Mouse (Mus musculus) left cerebral cortex, postnatal 14 days (tissue): ENCODE measurements at regions not wholly inside any gene's neighbourhood (a gene's known extent, or its start where the extent isn't known, plus 50 kb on each side); places are given as distances from the start of the nearest gene placed in this dataset.

ENCODE experiments used
- DNase-seq, 2 experiments: peaks; one replicate each; pipeline ENCODE4 v3.0.0; 2021 to 2022; ENCODE audit warnings: low spot score in 2 of 2, mixed read lengths in 1 of 2
- intact Hi-C: fragments of 180-260 bp; cut with DNase I; formaldehyde crosslinking; loops from one replicate; pipeline ENCODE4 v1.15.1; 2025

DNA sequence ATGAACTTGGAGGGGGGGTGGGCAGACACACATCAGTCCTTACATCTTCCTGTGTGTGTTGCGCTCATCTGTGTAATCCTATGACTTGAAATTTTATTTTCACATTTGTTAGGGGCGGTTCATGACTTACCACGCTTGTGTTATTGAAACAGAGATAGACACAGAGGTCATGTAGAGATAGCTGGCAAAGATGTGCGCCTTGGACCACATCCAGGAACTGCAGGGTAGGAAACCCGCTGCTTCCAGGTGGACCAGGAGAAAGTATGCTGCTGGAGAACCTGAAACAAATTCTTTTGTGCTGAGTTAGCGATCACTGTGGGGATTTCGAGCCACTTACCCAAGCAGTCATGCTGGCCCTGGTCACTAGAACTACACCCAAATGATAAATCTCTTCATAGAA is 89.1 kb downstream of the Kcnj2 start:
- intact Hi-C loops, result no loop called here
- DNase-seq, result no peak

DNA sequence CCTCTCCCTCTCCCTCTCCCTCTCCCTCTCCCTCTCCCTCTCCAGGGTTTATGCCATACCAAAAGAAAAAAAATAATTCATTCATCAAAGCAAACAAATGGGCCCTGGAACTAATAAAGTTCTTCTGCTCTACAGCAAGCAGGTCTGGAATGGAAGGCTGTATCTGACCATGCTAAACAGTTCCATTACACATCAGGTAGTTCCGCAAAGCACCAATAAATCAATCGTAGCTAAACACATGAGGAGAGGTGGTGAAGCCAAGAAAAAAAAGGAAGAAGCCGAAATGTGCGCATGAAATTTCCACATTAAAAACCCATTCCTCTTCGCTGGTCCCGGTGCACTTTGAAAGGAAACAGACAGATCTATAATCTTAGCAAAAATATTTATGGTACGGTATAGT is 89.8 kb downstream of the Kcnj2 start:
- intact Hi-C loops, result no loop called here
- no peak for DNase-seq

DNA sequence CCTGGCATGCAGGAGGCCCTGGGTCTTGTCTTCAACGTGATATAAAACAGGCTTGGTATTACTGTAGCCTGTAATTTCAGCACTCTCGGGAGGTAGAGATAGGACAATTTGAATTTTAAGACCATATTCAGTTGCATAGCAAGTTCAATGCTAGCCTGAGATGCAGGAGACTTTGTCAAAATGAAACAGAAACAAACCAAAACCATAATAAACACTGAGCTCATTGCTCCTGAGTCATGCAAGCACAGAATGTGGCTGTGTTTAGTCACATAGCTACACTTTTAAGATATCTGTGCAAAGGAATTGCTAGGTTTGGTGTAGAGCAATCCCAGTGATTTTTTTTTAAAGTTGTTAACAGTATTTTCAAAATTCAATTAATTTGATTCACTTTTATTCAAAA is 93.3 kb downstream of the Kcnj2 start:
- DNase-seq, result no peak
- intact Hi-C loops, result no loop called here

DNA sequence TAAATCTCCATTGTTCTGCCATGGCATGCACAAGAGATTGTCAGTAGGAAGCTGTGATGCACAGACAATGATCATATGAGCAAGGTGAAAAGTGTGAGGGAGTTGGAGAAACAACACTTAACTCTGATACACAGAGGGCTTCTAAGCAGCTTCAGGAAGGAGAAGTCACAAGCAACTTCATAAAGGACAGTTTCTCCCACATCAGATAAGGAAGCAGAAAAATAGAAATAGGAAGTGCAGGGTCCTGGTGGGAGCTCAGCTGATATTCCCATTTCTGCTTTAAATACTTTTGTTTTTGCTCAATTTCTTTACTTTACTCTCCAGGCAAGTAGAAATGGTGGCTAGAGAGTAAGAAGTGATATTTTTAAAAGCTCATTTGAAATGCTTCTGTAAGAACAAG is 98.9 kb downstream of the Kcnj2 start:
- DNase-seq, result no peak
- intact Hi-C loops, result no loop called here

DNA sequence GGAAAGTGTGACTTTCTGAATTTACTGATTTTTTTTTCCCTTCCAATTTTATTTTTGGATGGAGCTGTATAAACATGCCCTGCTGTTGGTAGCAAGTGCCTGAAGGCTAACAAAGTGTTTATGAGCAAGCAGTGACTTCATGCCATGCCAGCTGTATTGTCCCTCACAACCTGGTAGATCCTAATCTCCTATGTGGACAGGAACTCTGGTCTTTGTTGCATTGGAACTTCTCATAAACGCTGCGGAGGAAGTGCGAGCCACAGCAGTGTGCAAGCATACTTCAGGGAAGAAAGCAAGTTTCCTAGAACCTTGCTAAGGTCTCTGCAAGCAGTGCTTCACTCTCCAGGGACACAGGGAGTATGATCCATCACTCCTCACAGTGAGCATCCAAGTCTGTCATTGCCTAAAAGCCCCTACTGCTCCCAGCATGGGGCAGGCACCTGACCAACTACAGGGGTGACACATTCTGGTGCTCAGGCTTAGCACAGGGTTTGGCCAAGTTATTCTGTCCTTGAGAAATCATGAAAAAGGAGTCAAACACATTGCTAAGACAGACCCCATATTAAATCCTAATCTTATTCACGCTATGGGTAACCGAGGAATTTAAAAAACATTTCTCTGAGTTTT is 104.3 kb downstream of the Kcnj2 start:
- intact Hi-C loops, result no loop called here
- no peak for DNase-seq

DNA sequence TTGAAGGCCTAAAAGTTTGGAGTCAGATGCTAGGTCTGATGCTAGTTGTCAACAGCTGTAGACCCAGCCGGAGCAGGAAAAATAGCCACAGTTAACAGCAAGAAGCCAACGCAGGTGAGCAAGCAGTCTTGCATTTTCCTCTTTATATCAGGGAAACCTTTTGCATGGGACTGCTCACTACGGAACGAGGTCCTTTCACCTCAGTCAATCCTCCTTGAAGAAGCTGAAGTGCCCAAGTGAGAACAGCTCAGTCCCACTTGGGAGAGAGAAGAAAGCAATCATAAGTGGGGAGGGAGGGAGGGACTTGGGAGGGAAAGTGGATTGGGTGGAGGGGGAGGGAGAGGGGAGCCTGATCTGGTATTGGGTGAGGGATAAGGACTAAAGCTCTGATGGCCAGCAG is 107.6 kb downstream of the Kcnj2 start:
- intact Hi-C loops, result no loop called here
- DNase-seq, result no peak

DNA sequence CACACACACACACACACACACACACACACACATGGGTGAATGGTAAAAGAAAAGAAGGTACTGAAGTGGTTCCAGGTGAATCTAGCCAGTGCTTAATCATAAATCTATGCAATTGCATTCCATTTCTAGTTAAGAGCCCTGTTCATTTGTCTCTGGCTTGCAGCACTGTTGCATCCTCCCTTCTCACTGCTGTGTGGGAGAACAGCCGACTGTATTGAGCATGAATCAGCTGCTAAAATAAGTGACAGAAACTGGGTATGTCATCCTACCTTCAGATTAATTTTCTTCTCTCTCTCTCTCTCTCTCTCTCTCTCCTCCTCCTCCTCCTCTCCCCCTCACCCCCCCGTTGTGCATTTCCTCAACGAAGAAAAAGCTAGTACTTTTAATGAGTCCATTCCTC is 109.6 kb downstream of the Kcnj2 start:
- intact Hi-C loops, result no loop called here
- DNase-seq, result peak; percentile 17 to 56

DNA sequence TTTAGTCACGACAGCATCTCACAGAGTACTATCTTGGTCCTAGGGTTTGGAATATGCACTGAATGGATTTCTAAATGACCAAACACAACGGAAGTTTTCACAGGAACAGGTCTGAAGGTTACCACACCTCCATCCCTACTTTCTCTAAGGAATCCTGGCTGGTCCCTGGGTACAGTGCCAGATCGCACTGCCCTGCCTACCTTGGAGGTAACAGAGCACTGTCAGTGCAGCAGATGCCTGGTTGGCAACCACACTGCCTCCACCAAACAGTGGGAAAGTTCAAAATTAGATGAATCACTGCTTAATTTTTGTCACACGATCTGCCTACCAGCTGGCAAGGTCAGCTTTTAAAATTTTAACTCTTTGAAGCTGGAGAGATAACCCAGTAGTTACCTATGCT is 111.6 kb downstream of the Kcnj2 start:
- no peak for DNase-seq
- intact Hi-C loops, result no loop called here

DNA sequence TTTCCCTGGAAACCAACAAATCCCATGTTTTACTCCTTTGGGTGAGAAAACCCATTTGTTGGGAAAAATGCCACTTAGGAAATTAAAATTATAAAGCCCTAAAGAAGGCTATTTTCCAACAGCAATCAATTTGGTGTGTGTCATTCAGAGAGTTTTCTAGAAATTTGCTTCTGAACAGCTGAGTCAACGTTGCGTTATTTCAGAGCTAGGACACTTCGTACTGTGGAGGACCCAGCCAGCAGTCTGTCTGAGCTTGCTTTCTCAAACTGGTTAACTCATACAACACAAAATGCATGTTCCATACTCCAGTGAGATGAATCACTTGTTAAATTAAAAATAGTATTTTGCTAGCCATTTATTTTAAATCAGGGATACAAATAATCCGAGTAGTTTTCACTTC is 131.5 kb downstream of the Kcnj2 start:
- intact Hi-C loops, result no loop called here
- DNase-seq, result peak; percentile 6 to 21

DNA sequence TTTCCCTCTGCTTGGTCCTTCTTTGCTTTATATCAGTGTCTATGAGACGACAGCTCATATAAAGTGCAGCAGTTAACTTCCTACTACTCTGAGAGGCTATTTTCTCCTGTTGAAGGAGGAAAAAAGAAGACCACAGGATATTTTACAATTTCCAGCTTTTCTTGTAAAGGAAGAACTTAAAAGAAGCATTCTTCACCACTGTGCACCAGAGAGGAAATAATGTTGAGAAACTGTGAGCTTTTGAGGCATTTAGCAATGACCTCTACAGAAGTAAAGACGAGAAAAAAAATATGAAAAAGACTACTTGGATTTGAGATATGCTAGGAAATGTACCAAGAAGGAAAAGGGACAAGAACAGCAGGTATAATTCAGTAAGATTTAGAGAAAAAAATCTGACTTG is 134.5 kb downstream of the Kcnj2 start:
- intact Hi-C loops, result no loop called here
- DNase-seq, result no peak

DNA sequence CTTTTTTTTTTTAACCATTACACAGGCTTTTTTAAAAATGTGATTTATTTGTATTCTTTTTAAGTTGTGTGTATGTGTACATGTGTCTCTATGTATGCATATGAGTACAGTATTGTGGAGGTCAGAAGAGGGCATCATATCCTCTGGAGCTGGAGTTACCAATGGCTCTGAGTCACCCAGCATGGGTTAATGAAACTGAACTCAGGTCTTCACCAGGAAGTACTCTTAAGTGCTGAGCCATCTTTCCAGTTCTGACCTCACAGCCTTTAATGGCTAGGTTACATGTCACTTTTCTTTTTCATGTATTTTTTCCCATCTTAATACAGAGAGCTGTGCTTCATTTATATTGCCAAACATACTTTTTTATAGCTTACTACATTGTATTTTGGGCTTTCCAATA is 136.8 kb downstream of the Kcnj2 start:
- intact Hi-C loops, result no loop called here
- no peak for DNase-seq

DNA sequence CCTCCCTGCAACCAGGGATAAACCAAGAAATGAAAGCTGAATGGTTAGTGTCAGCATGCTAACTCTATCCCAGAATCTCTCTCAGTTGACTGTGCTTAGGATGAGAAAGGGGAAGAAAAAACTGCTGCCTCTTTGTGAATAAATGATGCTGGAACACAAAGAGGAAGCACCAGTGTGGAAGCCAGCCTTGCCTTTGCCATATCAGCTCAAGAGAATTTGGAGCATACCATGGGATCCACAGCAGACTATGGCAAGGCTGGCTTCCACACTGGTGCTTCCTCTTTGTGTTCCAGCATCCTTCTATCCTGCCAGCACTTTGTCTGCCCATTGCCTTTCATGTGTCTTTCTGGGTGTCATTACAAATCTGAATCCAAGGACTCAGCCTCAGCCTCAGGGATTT is 144.6 kb downstream of the Kcnj2 start:
- intact Hi-C loops, result no loop called here
- DNase-seq, result no peak

DNA sequence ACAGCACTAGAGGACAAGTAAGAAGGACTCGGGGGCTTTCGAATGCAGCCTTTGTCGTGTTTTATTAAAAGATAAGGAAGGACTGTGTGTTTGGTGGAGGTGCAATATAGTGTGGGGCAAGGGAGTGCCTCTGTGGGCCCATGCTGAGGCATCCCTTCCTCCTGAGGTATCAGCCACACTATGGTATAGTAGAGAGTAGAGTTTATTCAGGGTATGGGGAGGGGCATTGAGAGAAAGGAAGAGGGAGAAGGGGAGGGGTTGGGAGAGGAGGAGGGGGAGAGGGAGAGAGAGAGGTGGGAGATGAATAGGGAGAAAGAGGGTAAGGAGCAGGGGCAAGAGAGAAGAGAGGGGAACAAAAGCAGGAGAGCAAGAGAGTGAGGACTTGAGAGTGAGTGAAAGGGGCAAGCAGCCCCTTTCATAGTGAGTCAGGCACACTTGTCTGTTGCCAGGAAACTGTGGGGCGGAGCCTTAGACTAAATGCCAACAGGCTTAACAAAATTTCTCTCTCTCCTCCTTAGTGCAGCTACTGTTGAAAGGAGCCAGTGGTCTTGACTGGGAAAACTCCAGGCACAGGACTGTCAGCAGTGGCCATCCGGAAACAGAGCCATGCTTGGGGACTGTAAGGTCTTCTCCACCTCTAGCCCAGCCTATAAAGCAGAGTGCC is 146.2 kb downstream of the Kcnj2 start:
- DNase-seq, result peak; percentile 12 to 21

DNA sequence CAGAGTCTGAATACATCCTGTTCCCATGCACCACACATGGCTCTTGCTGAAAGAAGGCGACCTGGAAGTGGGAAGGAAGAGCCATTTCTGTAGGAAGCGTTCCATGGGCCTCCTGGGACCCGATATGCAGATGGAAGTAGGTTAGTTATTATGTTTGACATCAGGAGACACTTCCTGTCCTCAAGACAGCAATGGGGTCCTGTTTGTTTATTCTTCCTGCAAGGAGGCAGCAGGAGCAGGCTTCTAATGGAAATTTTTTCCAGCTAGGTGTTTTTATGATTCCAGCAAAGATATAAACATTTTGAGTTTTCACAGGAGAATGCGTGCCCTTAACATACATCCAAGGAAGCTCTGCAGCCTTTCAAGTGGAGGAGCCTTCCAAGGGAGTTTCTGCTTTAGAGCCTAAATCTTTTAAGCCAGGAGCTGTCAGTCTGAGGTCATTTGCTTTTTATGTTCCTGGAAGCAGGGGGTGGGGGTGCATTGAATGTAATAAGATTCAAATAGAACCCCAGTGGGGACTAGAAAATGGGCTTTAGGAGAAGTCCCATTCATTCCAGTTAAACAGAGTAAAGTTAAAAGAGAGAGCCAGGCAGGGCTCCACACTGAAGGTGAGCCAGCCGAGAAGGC is 146.9 kb downstream of the Kcnj2 start:
- intact Hi-C loops, result no loop called here
- no peak for DNase-seq

More for the DNA sequence above, 146.2 kb downstream of the Kcnj2 start:
- intact Hi-C loops, result no loop called here

DNA sequence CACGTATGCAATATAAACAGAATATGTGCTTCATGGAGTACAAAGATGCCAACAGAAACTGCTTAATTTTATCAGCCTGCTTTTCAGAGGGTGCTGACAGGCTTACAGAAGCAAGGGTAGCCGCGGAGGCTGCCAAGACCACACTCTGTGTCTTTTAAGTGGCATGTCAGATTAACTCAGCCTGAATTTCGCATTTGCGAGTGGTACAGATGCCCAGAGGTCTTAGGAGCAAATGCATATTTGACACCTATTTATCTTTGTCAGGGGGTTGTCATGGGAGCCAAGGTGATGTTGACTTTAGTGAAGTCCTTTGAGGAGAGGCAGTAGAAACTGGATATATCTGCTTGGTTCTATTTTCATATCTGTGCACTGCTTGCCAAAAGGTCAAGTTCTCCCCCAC is 149.0 kb downstream of the Kcnj2 start:
- no peak for DNase-seq

DNA sequence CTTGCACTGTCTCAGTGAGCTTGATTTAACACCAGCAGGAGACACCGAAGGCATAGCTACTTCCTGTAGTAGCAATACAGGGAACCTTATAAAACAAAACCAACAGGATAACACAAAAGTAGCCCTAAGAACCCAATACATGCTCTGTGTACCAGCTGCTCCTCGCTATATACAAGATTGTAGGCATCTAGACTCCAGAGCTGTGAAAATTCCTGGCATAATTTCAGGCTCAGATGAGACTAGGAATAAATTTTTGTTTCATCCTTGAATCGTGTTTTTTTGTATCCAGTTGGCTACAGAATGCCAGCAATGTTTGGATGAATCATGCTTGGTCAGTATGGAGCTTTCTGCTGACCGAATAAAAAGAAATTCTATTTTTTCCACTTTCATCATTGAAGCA is 157.9 kb downstream of the Kcnj2 start:
- peak in 1 of 2 experiments; percentile 43 for DNase-seq
- intact Hi-C loops, result no loop called here

More for the DNA sequence above, 149.0 kb downstream of the Kcnj2 start:
- intact Hi-C loops, result no loop called here

DNA sequence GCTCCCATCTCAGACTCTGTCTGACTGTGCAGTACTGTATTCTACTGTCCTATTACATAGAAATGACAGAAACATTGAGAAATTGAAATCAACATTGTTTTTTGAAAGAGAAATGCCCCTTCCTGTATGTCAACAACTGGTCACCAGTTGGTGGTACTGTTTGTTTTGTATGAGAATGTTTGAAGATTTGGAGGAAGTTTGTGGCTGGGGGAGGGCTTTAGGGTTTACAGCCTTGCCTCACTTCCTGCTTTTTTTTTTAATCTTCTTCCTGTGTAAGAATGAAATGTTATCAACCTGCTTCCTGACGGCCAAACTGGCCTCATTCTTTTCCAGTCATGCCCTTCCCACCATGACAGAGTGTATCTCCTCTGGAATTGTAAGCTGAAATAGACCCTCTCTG is 161.3 kb downstream of the Kcnj2 start:
- intact Hi-C loops, result no loop called here
- no peak for DNase-seq

DNA sequence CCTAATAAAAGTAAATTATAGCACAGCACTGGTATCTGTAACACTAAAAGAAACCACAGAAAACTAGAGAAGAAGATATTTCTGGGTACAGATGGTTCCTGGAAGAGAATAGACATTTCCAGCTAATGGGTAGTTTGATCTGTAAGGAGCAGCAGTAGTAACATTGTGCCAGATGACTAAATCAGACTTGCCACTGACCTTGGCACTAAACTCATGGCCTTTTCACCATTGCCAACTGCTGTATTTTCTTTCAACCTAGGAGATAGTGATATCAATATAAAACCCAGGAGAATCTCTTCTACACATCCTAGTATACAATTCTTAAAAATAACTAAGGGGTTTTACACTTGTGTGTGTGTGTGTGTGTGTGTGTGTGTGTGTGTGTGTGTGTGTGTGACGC is 170.8 kb downstream of the Kcnj2 start:
- DNase-seq, result no peak
- intact Hi-C loops, result no loop called here

DNA sequence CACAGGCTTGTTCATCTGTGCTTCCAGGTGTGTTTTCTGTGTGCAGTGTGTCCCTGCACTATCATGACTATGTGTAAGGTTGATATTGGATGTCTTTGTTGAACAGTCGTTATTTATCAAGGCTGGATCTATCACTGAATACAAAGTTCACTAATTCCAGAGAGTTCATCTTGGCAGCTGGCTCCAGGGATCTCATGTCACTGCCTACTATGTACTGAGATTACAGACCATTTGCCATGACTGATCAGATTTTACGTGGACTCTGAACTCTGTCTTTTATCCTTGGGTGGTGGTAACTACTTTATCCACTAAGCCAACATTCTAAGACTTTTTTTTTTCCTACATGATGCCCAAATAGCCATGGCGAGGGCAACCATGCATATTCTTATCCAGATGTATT is 173.8 kb downstream of the Kcnj2 start:
- no peak for DNase-seq
- intact Hi-C loops, result no loop called here

DNA sequence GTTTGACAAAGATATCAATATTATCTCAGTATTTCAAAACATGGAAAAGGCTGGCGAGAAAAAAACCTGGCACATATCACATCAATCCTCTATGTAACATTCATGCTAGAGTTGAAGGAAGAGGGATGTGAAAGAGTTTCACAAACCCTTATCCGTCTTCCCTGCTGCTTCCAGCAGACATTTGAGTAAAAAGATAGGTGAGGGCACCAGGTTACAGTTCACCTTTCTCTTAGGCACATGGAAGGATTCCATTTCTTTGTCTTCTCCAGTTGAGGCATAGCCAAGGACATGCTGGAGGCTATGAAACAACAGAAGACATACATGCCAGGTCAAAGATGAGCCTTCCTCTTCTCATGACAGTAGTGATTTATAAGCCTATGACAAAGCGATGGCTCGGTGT is 186.3 kb downstream of the Kcnj2 start:
- intact Hi-C loops, result no loop called here
- DNase-seq, result no peak

DNA sequence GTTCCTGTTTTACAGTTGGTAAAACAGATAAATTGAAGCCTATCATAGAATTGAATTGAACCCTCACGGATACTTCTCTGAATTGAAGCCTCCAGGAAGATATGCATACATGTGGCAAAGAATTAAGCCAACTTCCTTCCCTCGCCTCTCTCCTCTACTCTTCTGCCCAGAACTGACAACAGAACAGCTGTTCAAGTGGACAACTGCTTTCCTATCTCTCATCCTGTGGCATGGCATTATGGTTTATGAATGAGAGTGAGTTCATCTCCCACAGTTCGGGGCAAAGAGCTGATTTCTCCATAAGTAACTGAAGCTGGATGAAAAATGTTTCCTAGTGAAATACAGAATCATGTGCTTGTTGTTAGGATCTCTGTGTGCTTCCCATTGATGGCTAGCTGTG is 190.6 kb downstream of the Kcnj2 start:
- intact Hi-C loops, result no loop called here
- DNase-seq, result no peak
